Comparison of ENCODE assay signal across 25 mouse cellular contexts in genomic region chr8:113419352-113419751, GRCm38 (mm10).
DNase-seq lines count a peak whose midpoint lies in the region; ATAC-seq and TF ChIP-seq lines count a peak whose summit lies in the region.
"Had no signal": no experiment of that assay in that cellular context is flagged by ENCODE, and none has a peak within 500 bp of the region (broad histone marks: within the 10 kb centered on the region; RNA-seq: fewer than 3 reads in every experiment).

No protein-coding gene starts in this region.

- H3K9me3 ChIP-seq in midbrain, postnatal 0 days (ENCODE audit: low read length): no peaks in the 10 kb centered on the region
- H3K9me3 ChIP-seq in midbrain, embryonic 11.5 days (ENCODE audit: control insufficient read depth, low read length): no peaks in the 10 kb centered on the region
- H3K9me3 ChIP-seq in stomach, postnatal 0 days (ENCODE audit: control insufficient read depth, low read length): no peaks in the 10 kb centered on the region
- H3K9me3 ChIP-seq: embryonic facial prominence, embryonic 15.5 days; limb, embryonic 13.5 days; liver, embryonic 12.5 days; midbrain, embryonic 13.5 days; neural tube, embryonic 12.5 days; stomach, embryonic 15.5 days had no signal

- no peak overlapping the region for H3K4me3 ChIP-seq in layer of hippocampus, adult 2 months
- no peak overlapping the region for H3K4me3 ChIP-seq in midbrain, postnatal 0 days (ENCODE audit: low read depth, low read length)
- H3K4me3 ChIP-seq in midbrain, embryonic 11.5 days (ENCODE audit: low read depth, low read length): no peak overlapping the region
- H3K4me3 ChIP-seq in stomach, postnatal 0 days (ENCODE audit: low read depth, low read length): no peak overlapping the region
- H3K4me3 ChIP-seq: embryonic facial prominence, embryonic 15.5 days; gastrocnemius, adult 2 months; limb, embryonic 13.5 days; liver, embryonic 12.5 days; midbrain, embryonic 13.5 days; neural tube, embryonic 12.5 days; stomach, embryonic 15.5 days had no signal

- no peaks in the 10 kb centered on the region for H3K36me3 ChIP-seq in midbrain, postnatal 0 days (ENCODE audit: insufficient read depth, low read length)
- no peaks in the 10 kb centered on the region for H3K36me3 ChIP-seq in midbrain, embryonic 11.5 days (ENCODE audit: control insufficient read depth, insufficient read depth, low read length)
- no peaks in the 10 kb centered on the region for H3K36me3 ChIP-seq in stomach, postnatal 0 days (ENCODE audit: control insufficient read depth, insufficient read depth, low read length)
- H3K36me3 ChIP-seq: embryonic facial prominence, embryonic 15.5 days; limb, embryonic 13.5 days; liver, embryonic 12.5 days; midbrain, embryonic 13.5 days; neural tube, embryonic 12.5 days; stomach, embryonic 15.5 days had no signal

- 68% methylated on average over 3 of the region's 3 CpGs for WGBS in midbrain, postnatal 0 days
- WGBS in midbrain, embryonic 11.5 days: 80% methylated on average over 3 of the region's 3 CpGs
- 65% methylated on average over 3 of the region's 3 CpGs for WGBS in stomach, postnatal 0 days

- ATAC-seq in frontal cortex, adult (ENCODE audit: low TSS enrichment): peak; percentile 76; the same call in 1 of the 2 replicates
- no peak for ATAC-seq in midbrain, postnatal 0 days (ENCODE audit: low FRiP score)
- ATAC-seq in midbrain, embryonic 11.5 days (ENCODE audit: low FRiP score): no peak
- no peak for ATAC-seq in stomach, postnatal 0 days (ENCODE audit: low FRiP score, low TSS enrichment)
- ATAC-seq: inflammation-experienced regulatory T-cells, adult 6 months; liver, embryonic 12.5 days; midbrain, embryonic 13.5 days had no signal

- no peak overlapping the region for H3K27ac ChIP-seq in layer of hippocampus, adult 2 months
- H3K27ac ChIP-seq in midbrain, postnatal 0 days (ENCODE audit: low read depth, low read length): no peak overlapping the region
- no peak overlapping the region for H3K27ac ChIP-seq in midbrain, embryonic 11.5 days (ENCODE audit: low read depth, low read length)
- H3K27ac ChIP-seq in stomach, postnatal 0 days (replicated peaks): no peak overlapping the region
- H3K27ac ChIP-seq: embryonic facial prominence, embryonic 15.5 days; gastrocnemius, adult 2 months; kidney, postnatal 0 days; limb, embryonic 13.5 days; liver, embryonic 12.5 days; midbrain, embryonic 13.5 days; neural tube, embryonic 12.5 days; stomach, embryonic 15.5 days had no signal

- DNase-seq in frontal cortex, postnatal 25 days (ENCODE audit: low spot score in 2 of 2): no peak
- no peak for DNase-seq in layer of hippocampus, adult 2 months (ENCODE audit: low spot score in 2 of 2)
- no peak for DNase-seq in layer of hippocampus, adult 8-10 months (ENCODE audit: low spot score in 2 of 2)
- peak; percentile 58 for DNase-seq in midbrain, postnatal 0 days (ENCODE audit: low spot score)
- DNase-seq in midbrain, embryonic 11.5 days (ENCODE audit: low spot score, missing footprints): no peak
- no peak for DNase-seq in stomach, postnatal 0 days (ENCODE audit: low spot score)
- no peak for DNase-seq in adrenal gland, adult (ENCODE audit: inconsistent age in 2 of 2, low spot score in 1 of 2)
- DNase-seq: adrenal gland, adult 2 months; cerebellum, adult 2 months; cerebellum, postnatal 36 days; gastrocnemius, adult 2 months; kidney, adult 18-20 months; lung, adult 18-20 months; lung, postnatal 10 days; thymus, adult 2 months; thymus, postnatal 4 days had no signal

- TF ChIP-seq EP300 in stomach, postnatal 0 days (optimal IDR thresholded peaks at IDR 0.05): no peak

- no peak overlapping the region for H3K9ac ChIP-seq in midbrain, postnatal 0 days (replicated peaks; ENCODE audit: low read length, poor library complexity, severe bottlenecking)
- no peak overlapping the region for H3K9ac ChIP-seq in midbrain, embryonic 11.5 days (ENCODE audit: low read length)
- no peak overlapping the region for H3K9ac ChIP-seq in stomach, postnatal 0 days (ENCODE audit: low read length)
- H3K9ac ChIP-seq: embryonic facial prominence, embryonic 15.5 days; limb, embryonic 13.5 days; liver, embryonic 12.5 days; midbrain, embryonic 13.5 days; neural tube, embryonic 12.5 days; stomach, embryonic 15.5 days had no signal

- TF ChIP-seq CTCF in layer of hippocampus, adult 2 months (conservative IDR thresholded peaks at IDR 0.05): peak; percentile 65
- peak; percentile 60 for TF ChIP-seq CTCF in midbrain, postnatal 0 days (IDR thresholded peaks at IDR 0.05)
- peak; percentile 34 for TF ChIP-seq CTCF in stomach, postnatal 0 days (IDR thresholded peaks at IDR 0.05; ENCODE audit: low read depth)

- no peak overlapping the region for H3K4me2 ChIP-seq in midbrain, postnatal 0 days (ENCODE audit: low read depth, low read length, poor library complexity, severe bottlenecking)
- no peak overlapping the region for H3K4me2 ChIP-seq in midbrain, embryonic 11.5 days
- H3K4me2 ChIP-seq in stomach, postnatal 0 days (replicated peaks; ENCODE audit: low read depth): no peak overlapping the region
- H3K4me2 ChIP-seq: embryonic facial prominence, embryonic 15.5 days; limb, embryonic 13.5 days; liver, embryonic 12.5 days; midbrain, embryonic 13.5 days; neural tube, embryonic 12.5 days; stomach, embryonic 15.5 days had no signal

- H3K4me1 ChIP-seq in midbrain, postnatal 0 days (ENCODE audit: insufficient read depth, low read length): no peaks in the 10 kb centered on the region
- no peaks in the 10 kb centered on the region for H3K4me1 ChIP-seq in midbrain, embryonic 11.5 days (ENCODE audit: control insufficient read depth, insufficient read depth, low read length)
- H3K4me1 ChIP-seq in stomach, postnatal 0 days (replicated peaks; ENCODE audit: control insufficient read depth, insufficient read depth): no peaks in the 10 kb centered on the region
- H3K4me1 ChIP-seq: embryonic facial prominence, embryonic 15.5 days; limb, embryonic 13.5 days; liver, embryonic 12.5 days; midbrain, embryonic 13.5 days; neural tube, embryonic 12.5 days; stomach, embryonic 15.5 days had no signal

- no peaks in the 10 kb centered on the region for H3K27me3 ChIP-seq in midbrain, postnatal 0 days (ENCODE audit: insufficient read depth, low read length)
- H3K27me3 ChIP-seq in midbrain, embryonic 11.5 days (ENCODE audit: control insufficient read depth, insufficient read depth, low read length): no peaks in the 10 kb centered on the region
- H3K27me3 ChIP-seq in stomach, postnatal 0 days (ENCODE audit: control insufficient read depth, insufficient read depth, low read length): no peaks in the 10 kb centered on the region
- H3K27me3 ChIP-seq: embryonic facial prominence, embryonic 15.5 days; liver, embryonic 12.5 days; midbrain, embryonic 13.5 days; neural tube, embryonic 12.5 days; stomach, embryonic 15.5 days had no signal
